Mouse (Mus musculus): ENCODE results near the gene Rab5a.

Rab5a gene

GRCm38 (mm10) chr17:53543591-53544324 lies 64.7 kb downstream of the Rab5a start:
- peak in 1 of 2 experiments; percentile 23 for DNase-seq

- DNase-seq = no peak
Measured at GRCm38 (mm10) chr17:53551306-53552299, 72.6 kb downstream of the Rab5a start.

GRCm38 (mm10) chr17:53554088-53554487 lies 75.1 kb downstream of the Rab5a start:
- DNase-seq = peak in 1 of 2 experiments; percentile 46

GRCm38 (mm10) chr17:53554813-53555212 lies 75.8 kb downstream of the Rab5a start:
- no peak for DNase-seq

Measured in kidney, postnatal 36 days (tissue).